Mouse (Mus musculus) A20 (cell line): ENCODE results near the gene Olfr313.
A peak's percentile ranks its signal among the peaks of the same experiment; 100 is the strongest.

ENCODE experiments used
- DNase-seq: peaks from one replicate; pipeline ENCODE4 v3.0.0-alpha.2; 2011; ENCODE audit warnings: low read depth, low spot score

The Olfr313 gene

GRCm38 (mm10) chr11:58847636-58848035, 32.8 kb downstream of the Olfr313 start:
- no peak for DNase-seq

- DNase-seq: no peak
Measured at GRCm38 (mm10) chr11:58849731-58850130, 34.9 kb downstream of the Olfr313 start.

GRCm38 (mm10) chr11:58860744-58861143, 45.9 kb downstream of the Olfr313 start:
- DNase-seq: no peak

- DNase-seq: peak; percentile 92
Measured at GRCm38 (mm10) chr11:58867039-58867953, 52.5 kb downstream of the Olfr313 start, which contains the start of gene 2810021J22Rik. TSS of gene 2810021J22Rik (plus strand) at chr11:58867216.

GRCm38 (mm10) chr11:58867954-58868330, 53.1 kb downstream of the Olfr313 start:
- DNase-seq: no peak
